Mouse (Mus musculus): ENCODE measurements around the gene Gm17606. TPM values are rescaled to one million over a fixed set of nuclear protein-coding genes. Genes with fewer than 3 reads are reported as not detected.

Gm17606 gene
- polyA plus RNA-seq, 2 experiments: not detected

- WGBS (ENCODE audit: insufficient replicate concordance): 76% methylated on average over 10 of the region's 10 CpGs
- DNase-seq (ENCODE audit: low read depth in 3 of 3, low spot score in 3 of 3) (no peak), ATAC-seq (ENCODE audit: insufficient read depth) (no peak)
- Histone ChIP-seq H3K36me3 (replicated peaks; ENCODE audit: control insufficient read depth, insufficient read depth, low read depth) (no peaks in the 10 kb centered on the region), H3K27me3 (ENCODE audit: control insufficient read depth, insufficient read depth, low read length) (no peaks in the 10 kb centered on the region), H3K9me3 (ENCODE audit: control insufficient read depth, low read length) (no peaks in the 10 kb centered on the region), H3K4me2 (ENCODE audit: low read depth) (no peak overlapping the region), H3K4me3 (ENCODE audit: insufficient read depth in 1 of 2, low read depth in 2 of 2, low read length in 2 of 2) (no peak overlapping the region), H3K27ac (no peak overlapping the region), H3K9ac (replicated peaks) (no peak overlapping the region), H3K4me1 (replicated peaks; ENCODE audit: control insufficient read depth in 2 of 2, insufficient read depth in 2 of 2, low read length in 1 of 2) (peaks cover 7 to 8% of the 10 kb centered on the region in 2 experiments)
- TF ChIP-seq EP300 (IDR thresholded peaks at IDR 0.05; ENCODE audit: low read depth) (no peak), CTCF (IDR thresholded peaks at IDR 0.05; ENCODE audit: low read depth) (no peak)
Observed at GRCm38 (mm10) chr14:54624976-54625375, 15.8 kb upstream of the Gm17606 start.

- no peak overlapping the region for H3K4me3 ChIP-seq (ENCODE audit: insufficient read depth in 1 of 2, low read depth in 2 of 2, low read length in 2 of 2)
- TF ChIP-seq CTCF (IDR thresholded peaks at IDR 0.05; ENCODE audit: low read depth): no peak
- TF ChIP-seq EP300 (IDR thresholded peaks at IDR 0.05; ENCODE audit: low read depth): no peak
- H3K9ac ChIP-seq (replicated peaks): no peak overlapping the region
- ATAC-seq (ENCODE audit: insufficient read depth): no peak
- no peak overlapping the region for H3K27ac ChIP-seq
- no peak for DNase-seq (ENCODE audit: low read depth in 3 of 3, low spot score in 3 of 3)
- WGBS (ENCODE audit: insufficient replicate concordance): 50% methylated on average over 5 of the region's 5 CpGs
- no peaks in the 10 kb centered on the region for H3K36me3 ChIP-seq (replicated peaks; ENCODE audit: control insufficient read depth, insufficient read depth, low read depth)
- H3K9me3 ChIP-seq (ENCODE audit: control insufficient read depth, low read length): no peaks in the 10 kb centered on the region
- no peak overlapping the region for H3K4me2 ChIP-seq (ENCODE audit: low read depth)
- H3K27me3 ChIP-seq (ENCODE audit: control insufficient read depth, insufficient read depth, low read length): no peaks in the 10 kb centered on the region
- H3K4me1 ChIP-seq (replicated peaks; ENCODE audit: control insufficient read depth in 2 of 2, insufficient read depth in 2 of 2, low read length in 1 of 2): peaks cover 5 to 6% of the 10 kb centered on the region in 2 experiments
Observed at GRCm38 (mm10) chr14:54628103-54628502, 12.6 kb upstream of the Gm17606 start.

GRCm38 (mm10) chr14:54629797-54630196 is 11.0 kb upstream of the Gm17606 start:
- ATAC-seq (ENCODE audit: insufficient read depth) (no peak), DNase-seq (ENCODE audit: low read depth in 3 of 3, low spot score in 3 of 3) (no peak)
- Histone ChIP-seq H3K27me3 (ENCODE audit: control insufficient read depth, insufficient read depth, low read length) (no peaks in the 10 kb centered on the region), H3K36me3 (replicated peaks; ENCODE audit: control insufficient read depth, insufficient read depth, low read depth) (no peaks in the 10 kb centered on the region), H3K4me1 (replicated peaks; ENCODE audit: control insufficient read depth in 2 of 2, insufficient read depth in 2 of 2, low read length in 1 of 2) (no peaks in the 10 kb centered on the region), H3K4me3 (ENCODE audit: insufficient read depth in 1 of 2, low read depth in 2 of 2, low read length in 2 of 2) (no peak overlapping the region), H3K4me2 (ENCODE audit: low read depth) (no peak overlapping the region), H3K27ac (no peak overlapping the region), H3K9ac (replicated peaks) (no peak overlapping the region), H3K9me3 (ENCODE audit: control insufficient read depth, low read length) (no peaks in the 10 kb centered on the region)
- 37% methylated on average over 2 of the region's 2 CpGs for WGBS (ENCODE audit: insufficient replicate concordance)
- TF ChIP-seq EP300 (IDR thresholded peaks at IDR 0.05; ENCODE audit: low read depth): no peak
- no peak for TF ChIP-seq CTCF (IDR thresholded peaks at IDR 0.05; ENCODE audit: low read depth)

GRCm38 (mm10) chr14:54630583-54631239 is 10.0 kb upstream of the Gm17606 start:
- TF ChIP-seq CTCF (IDR thresholded peaks at IDR 0.05; ENCODE audit: low read depth) (no peak), EP300 (IDR thresholded peaks at IDR 0.05; ENCODE audit: low read depth) (no peak)
- H3K4me2 ChIP-seq (ENCODE audit: low read depth): no peak overlapping the region
- 44% methylated on average over 11 of the region's 11 CpGs for WGBS (ENCODE audit: insufficient replicate concordance)

GRCm38 (mm10) chr14:54631240-54631599 is 9.5 kb upstream of the Gm17606 start:
- H3K4me1 ChIP-seq (replicated peaks; ENCODE audit: control insufficient read depth in 2 of 2, insufficient read depth in 2 of 2, low read length in 1 of 2): no peaks in the 10 kb centered on the region
- no peaks in the 10 kb centered on the region for H3K27me3 ChIP-seq (ENCODE audit: control insufficient read depth, insufficient read depth, low read length)
- no peak overlapping the region for H3K9ac ChIP-seq (replicated peaks)
- no peak overlapping the region for H3K27ac ChIP-seq
- no peak for TF ChIP-seq EP300 (IDR thresholded peaks at IDR 0.05; ENCODE audit: low read depth)
- no peak for TF ChIP-seq CTCF (IDR thresholded peaks at IDR 0.05; ENCODE audit: low read depth)
- DNase-seq (ENCODE audit: low read depth in 3 of 3, low spot score in 3 of 3) (no peak), ATAC-seq (ENCODE audit: insufficient read depth) (no peak)
- no peak overlapping the region for H3K4me2 ChIP-seq (ENCODE audit: low read depth)
- no peaks in the 10 kb centered on the region for H3K9me3 ChIP-seq (ENCODE audit: control insufficient read depth, low read length)
- 74% methylated on average over 4 of the region's 4 CpGs for WGBS (ENCODE audit: insufficient replicate concordance)
- no peaks in the 10 kb centered on the region for H3K36me3 ChIP-seq (replicated peaks; ENCODE audit: control insufficient read depth, insufficient read depth, low read depth)
- H3K4me3 ChIP-seq (ENCODE audit: insufficient read depth in 1 of 2, low read depth in 2 of 2, low read length in 2 of 2): no peak overlapping the region

More at GRCm38 (mm10) chr14:54630583-54631239, 10.0 kb upstream of the Gm17606 start:
- Histone ChIP-seq H3K4me1 (replicated peaks; ENCODE audit: control insufficient read depth in 2 of 2, insufficient read depth in 2 of 2, low read length in 1 of 2) (no peaks in the 10 kb centered on the region), H3K27me3 (ENCODE audit: control insufficient read depth, insufficient read depth, low read length) (no peaks in the 10 kb centered on the region), H3K36me3 (replicated peaks; ENCODE audit: control insufficient read depth, insufficient read depth, low read depth) (no peaks in the 10 kb centered on the region), H3K4me3 (ENCODE audit: insufficient read depth in 1 of 2, low read depth in 2 of 2, low read length in 2 of 2) (no peak overlapping the region), H3K27ac (no peak overlapping the region), H3K9me3 (ENCODE audit: control insufficient read depth, low read length) (no peaks in the 10 kb centered on the region), H3K9ac (replicated peaks) (no peak overlapping the region)
- ATAC-seq (ENCODE audit: insufficient read depth) (no peak), DNase-seq (ENCODE audit: low read depth in 3 of 3, low spot score in 3 of 3) (no peak)

Measured in liver, embryonic 14.5 days (tissue).